Mouse (Mus musculus) E14TG2a.4 (cell line): Measurements from ENCODE around the gene Gfer.
"Not testable (repeated sequence)": the region's sequence is repeated elsewhere in the genome, so short reads cannot be mapped to it uniquely, and the experiment has no call there.

Source experiments
- H3K27me3 ChIP-seq: 2 replicates; pipeline ENCODE4 v1.6.1; 2014; ENCODE audit warnings: low read length, control low read depth; ENCODE audit not compliant: insufficient read depth
- H3K36me3 ChIP-seq: 2 replicates; pipeline ENCODE4 v1.6.1; 2014; ENCODE audit warnings: low read length, control low read depth; ENCODE audit not compliant: insufficient read depth
- H3K4me1 ChIP-seq: replicated peaks from 2 replicates; pipeline ENCODE4 v1.6.1; 2014; ENCODE audit warnings: low read depth, low read length, control low read depth
- H3K4me3 ChIP-seq: replicated peaks from 2 replicates; pipeline ENCODE4 v1.5.1; 2014; ENCODE audit warnings: mild to moderate bottlenecking, low read length
- H3K9me3 ChIP-seq: 2 replicates; pipeline ENCODE4 v1.6.1; 2014; ENCODE audit warnings: low read length, control low read depth
- CTCF ChIP-seq: conservative IDR thresholded peaks from 2 replicates; pipeline ENCODE4 v1.5.1; 2014; ENCODE audit warnings: low read length
- NANOG ChIP-seq: IDR thresholded peaks from 2 replicates; pipeline ENCODE4 v1.6.1; 2014; ENCODE audit warnings: borderline replicate concordance, low read length, mixed read lengths
- POU5F1 ChIP-seq: IDR thresholded peaks from 2 replicates; pipeline ENCODE4 v1.6.1; 2014; ENCODE audit warnings: low read length, borderline replicate concordance

Gene Gfer

GRCm38 (mm10) chr17:24725637-24726390 is 29.9 kb upstream of the Gfer start:
- peaks cover 55% of the 10 kb centered on the region for H3K4me1 ChIP-seq
- no peak for TF ChIP-seq POU5F1
- TF ChIP-seq NANOG = no peak
- TF ChIP-seq CTCF = no peak
- no peaks in the 10 kb centered on the region for H3K9me3 ChIP-seq
- H3K4me3 ChIP-seq = no peak overlapping the region
- no peaks in the 10 kb centered on the region for H3K27me3 ChIP-seq
- H3K36me3 ChIP-seq = peaks cover 19% of the 10 kb centered on the region

GRCm38 (mm10) chr17:24724184-24724583 is 28.2 kb upstream of the Gfer start, which contains the start of gene Ndufb10:
TSS of gene Ndufb10 (minus strand) at chr17:24724478.
- Histone ChIP-seq H3K4me3 (peak within 1 kb of the TSS; percentile 93), H3K9me3 (no peaks in the 10 kb centered on the region), H3K36me3 (peaks cover 24% of the 10 kb centered on the region), H3K27me3 (no peaks in the 10 kb centered on the region), H3K4me1 (peaks cover 53% of the 10 kb centered on the region)
- TF ChIP-seq CTCF (peak; percentile 93), NANOG (no peak)

GRCm38 (mm10) chr17:24723881-24724180 is 27.9 kb upstream of the Gfer start:
- Histone ChIP-seq H3K4me1 (peaks cover 50% of the 10 kb centered on the region), H3K27me3 (no peaks in the 10 kb centered on the region), H3K36me3 (peaks cover 25% of the 10 kb centered on the region), H3K4me3 (peak overlapping the region; percentile 93), H3K9me3 (no peaks in the 10 kb centered on the region)
- TF ChIP-seq CTCF (no peak), POU5F1 (no peak), NANOG (no peak)

GRCm38 (mm10) chr17:24723122-24723880 is 27.3 kb upstream of the Gfer start:
- Histone ChIP-seq H3K36me3 (peaks cover 30% of the 10 kb centered on the region), H3K9me3 (no peaks in the 10 kb centered on the region), H3K4me1 (peaks cover 50% of the 10 kb centered on the region), H3K4me3 (peak overlapping the region; percentile 93), H3K27me3 (no peaks in the 10 kb centered on the region)
- TF ChIP-seq POU5F1 = no peak
- TF ChIP-seq CTCF = no peak
- TF ChIP-seq NANOG = no peak

- no peaks in the 10 kb centered on the region for H3K9me3 ChIP-seq
- H3K36me3 ChIP-seq = peaks cover 40% of the 10 kb centered on the region
- TF ChIP-seq CTCF (no peak), NANOG (no peak), POU5F1 (no peak)
- peak overlapping the region; percentile 93 for H3K4me3 ChIP-seq
- H3K27me3 ChIP-seq = no peaks in the 10 kb centered on the region
- H3K4me1 ChIP-seq = peaks cover 50% of the 10 kb centered on the region
These were observed 26.4 kb upstream of the Gfer start for GRCm38 (mm10) chr17:24722220-24722924.

GRCm38 (mm10) chr17:24721383-24721955 is 25.5 kb upstream of the Gfer start:
- peak overlapping the region; percentile 93 for H3K4me3 ChIP-seq
- H3K9me3 ChIP-seq, H3K27me3 ChIP-seq: not testable (repeated sequence)
- peaks cover 49% of the 10 kb centered on the region for H3K36me3 ChIP-seq
- peaks cover 59% of the 10 kb centered on the region for H3K4me1 ChIP-seq

- peak overlapping the region; percentile 93 for H3K4me3 ChIP-seq
- H3K27me3 ChIP-seq, H3K9me3 ChIP-seq: not testable (repeated sequence)
- H3K36me3 ChIP-seq = peaks cover 57% of the 10 kb centered on the region
- H3K4me1 ChIP-seq = peaks cover 62% of the 10 kb centered on the region
These were observed 24.7 kb upstream of the Gfer start for GRCm38 (mm10) chr17:24720616-24721015.

- TF ChIP-seq NANOG = no peak
- TF ChIP-seq POU5F1 = no peak
- TF ChIP-seq CTCF = no peak
- Histone ChIP-seq H3K36me3 (peaks cover 63% of the 10 kb centered on the region), H3K9me3 (no peaks in the 10 kb centered on the region), H3K27me3 (no peaks in the 10 kb centered on the region), H3K4me3 (peak overlapping the region; percentile 93), H3K4me1 (peaks cover 57% of the 10 kb centered on the region)
These were observed 23.7 kb upstream of the Gfer start for GRCm38 (mm10) chr17:24719494-24720222.

- Histone ChIP-seq H3K4me3 (peak overlapping the region; percentile 93), H3K4me1 (peaks cover 54% of the 10 kb centered on the region), H3K36me3 (peaks cover 63% of the 10 kb centered on the region)
- H3K9me3 ChIP-seq, H3K27me3 ChIP-seq: not testable (repeated sequence)
These were observed 23.0 kb upstream of the Gfer start for GRCm38 (mm10) chr17:24718938-24719337.
